In the genomic region with DNA sequence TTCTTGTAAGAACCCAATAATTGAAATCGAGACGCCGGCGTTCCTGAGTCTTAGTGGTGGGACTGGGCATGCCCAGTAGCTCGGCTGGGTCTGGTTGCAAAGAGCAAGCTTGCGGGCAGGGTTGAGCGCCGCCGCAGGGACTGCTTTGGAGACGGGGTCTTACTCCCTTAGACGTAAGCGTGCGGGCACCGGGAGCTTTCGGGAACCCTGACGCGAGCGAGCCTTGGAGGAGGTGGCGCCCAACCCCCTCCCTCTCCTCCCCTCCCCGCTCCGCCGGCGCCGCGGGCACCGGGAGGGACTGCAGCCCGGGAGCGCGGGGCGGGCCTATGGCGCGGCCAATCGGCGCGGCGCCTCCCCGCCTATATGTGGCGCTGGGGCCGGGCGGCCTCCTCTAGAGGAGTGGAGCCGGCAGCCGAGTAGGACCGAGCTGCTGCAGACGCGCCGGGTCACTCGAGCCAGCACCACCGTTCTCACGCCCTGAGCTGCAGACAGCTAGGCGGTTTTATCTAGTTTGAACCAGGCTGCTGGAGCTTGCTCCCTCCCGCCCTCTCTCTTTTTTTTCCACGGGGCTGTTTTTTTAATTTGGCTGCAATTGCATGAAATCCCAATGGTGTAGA, we compare ENCODE assay signal across 8 mouse cellular contexts. TPM values are rescaled to one million over a fixed set of nuclear protein-coding genes. Genes with fewer than 3 reads are reported as not detected.
DNase-seq lines count a peak whose midpoint lies in the region; ATAC-seq and TF ChIP-seq lines count a peak whose summit lies in the region.

No protein-coding gene starts in this region.

- 0 out of 4 replicates have a peak, but pooled peaks cover 0 to 1% of the 10 kb centered on the region in 2 experiments for H3K27me3 ChIP-seq in MEL (ENCODE audit: control insufficient read depth in 1 of 2, insufficient read depth in 2 of 2, low read length in 2 of 2)
- no peaks in the 10 kb centered on the region for H3K27me3 ChIP-seq in forebrain, embryonic 16.5 days (replicated peaks; ENCODE audit: control insufficient read depth, insufficient read depth, low read length)
- no peaks in the 10 kb centered on the region for H3K27me3 ChIP-seq in neural tube, embryonic 15.5 days (replicated peaks)

- H3K4me2 ChIP-seq in forebrain, embryonic 16.5 days (ENCODE audit: low read length) = peak overlapping the region; percentile 89
- peak overlapping the region; percentile 96 for H3K4me2 ChIP-seq in neural tube, embryonic 15.5 days

- no peak; the same call in none of the 2 replicates for TF ChIP-seq RAD21 in MEL (IDR thresholded peaks at IDR 0.05; ENCODE audit: low read depth, low read length)

- H3K4me3 ChIP-seq in MEL (ENCODE audit: control insufficient read depth in 1 of 2, insufficient read depth in 1 of 2, low read depth in 2 of 2, low read length in 2 of 2) = peak overlapping the region; percentile 60 to 89
- H3K4me3 ChIP-seq in forebrain, embryonic 16.5 days (replicated peaks; ENCODE audit: low read length) = peak overlapping the region; percentile 69
- peak overlapping the region; percentile 89 for H3K4me3 ChIP-seq in layer of hippocampus, adult 2 months
- peak overlapping the region; percentile 95 for H3K4me3 ChIP-seq in lung, adult 2 months (replicated peaks; ENCODE audit: extremely low read depth, low read depth, low read length)
- H3K4me3 ChIP-seq in neural tube, embryonic 15.5 days (replicated peaks) = peak overlapping the region; percentile 75

- peak; percentile 94 for ATAC-seq in forebrain, embryonic 16.5 days
- peak; percentile 94 for ATAC-seq in neural tube, embryonic 15.5 days (ENCODE audit: low FRiP score)

- peak overlapping the region; percentile 53 for H3K27ac ChIP-seq in MEL (ENCODE audit: control insufficient read depth, low read depth, low read length)
- peak overlapping the region; percentile 99 for H3K27ac ChIP-seq in forebrain, embryonic 16.5 days (ENCODE audit: low read length)
- H3K27ac ChIP-seq in layer of hippocampus, adult 2 months = peak overlapping the region; percentile 99
- H3K27ac ChIP-seq in neural tube, embryonic 15.5 days (replicated peaks) = peak overlapping the region; percentile 99

- TF ChIP-seq POLR2A in MEL (IDR thresholded peaks at IDR 0.05; ENCODE audit: control insufficient read depth in 1 of 2, insufficient read depth in 1 of 2, low read depth in 1 of 2, low read length in 2 of 2, poor library complexity in 1 of 2) = peak; percentile 87 to 92
- peak; percentile 99 for TF ChIP-seq POLR2A in lung, adult 2 months (IDR thresholded peaks at IDR 0.05; ENCODE audit: borderline replicate concordance, extremely low read depth, low read depth, low read length)

- no peaks in the 10 kb centered on the region; the same call in 1 of the 2 replicates for H3K79me2 ChIP-seq in MEL (ENCODE audit: control insufficient read depth, insufficient read depth, low read length, poor library complexity)

- peak in 1 of 2 experiments; percentile 24; a peak in 1 of 4 replicates for TF ChIP-seq EP300 in MEL (IDR thresholded peaks at IDR 0.05; ENCODE audit: low read depth in 1 of 2, low read length in 2 of 2)

- WGBS in forebrain, embryonic 16.5 days = under 1% methylated on average over 51 of the region's 52 CpGs
- WGBS in lung, adult 2 months = under 1% methylated on average over 52 of the region's 52 CpGs
- under 1% methylated on average over 47 of the region's 52 CpGs for whole genome bisulfite sequencing in neural tube, embryonic 15.5 days

- no peak; a peak in 1 of 6 replicates for TF ChIP-seq CTCF in MEL (IDR thresholded peaks at IDR 0.05 in 2 of 3, conservative IDR thresholded peaks at IDR 0.05 in 1 of 3; ENCODE audit: control insufficient read depth in 1 of 3, insufficient read depth in 1 of 3, low read depth in 2 of 3, low read length in 3 of 3, poor library complexity in 1 of 3, severe bottlenecking in 1 of 3)
- peak; percentile 73 for TF ChIP-seq CTCF in layer of hippocampus, adult 2 months (conservative IDR thresholded peaks at IDR 0.05)
- no peak for TF ChIP-seq CTCF in lung, adult 2 months (IDR thresholded peaks at IDR 0.05; ENCODE audit: insufficient read depth, low read length)

- no peaks in the 10 kb centered on the region for H3K9me3 ChIP-seq in MEL (replicated peaks; ENCODE audit: insufficient read depth, low read length)
- no peaks in the 10 kb centered on the region for H3K9me3 ChIP-seq in forebrain, embryonic 16.5 days (ENCODE audit: control insufficient read depth, low read length)
- no peaks in the 10 kb centered on the region for H3K9me3 ChIP-seq in neural tube, embryonic 15.5 days (replicated peaks)

- intact Hi-C loops in heart, postnatal 36 days (cut with DNase I) = loop anchor here (1.0 to 5.0 kb wide), 6 partner anchors 238 to 448 kb away; no protein-coding TSS in a partner anchor

- peaks cover 0 to 12% of the 10 kb centered on the region in 2 experiments; a peak in 2 of 4 replicates for H3K4me1 ChIP-seq in MEL (ENCODE audit: control insufficient read depth in 1 of 2, insufficient read depth in 2 of 2, low read length in 2 of 2)
- peaks cover 28% of the 10 kb centered on the region for H3K4me1 ChIP-seq in forebrain, embryonic 16.5 days (replicated peaks; ENCODE audit: control insufficient read depth, insufficient read depth, low read length)
- peaks cover 2% of the 10 kb centered on the region for H3K4me1 ChIP-seq in lung, adult 2 months (ENCODE audit: control insufficient read depth, insufficient read depth, low read length)
- H3K4me1 ChIP-seq in neural tube, embryonic 15.5 days = peaks cover 45% of the 10 kb centered on the region

- H3K9ac ChIP-seq in MEL (ENCODE audit: control insufficient read depth, low read depth, low read length, poor library complexity, severe bottlenecking) = peak overlapping the region; percentile 66
- H3K9ac ChIP-seq in forebrain, embryonic 16.5 days (replicated peaks; ENCODE audit: low read depth, low read length) = peak overlapping the region; percentile 92
- H3K9ac ChIP-seq in neural tube, embryonic 15.5 days (replicated peaks) = peak overlapping the region; percentile 96

- peak; percentile 90 for DNase-seq in MEL (ENCODE audit: low read depth, low spot score)
- peak; percentile 94 to 97 for DNase-seq in cerebellum, adult 18-20 months
- DNase-seq in heart, postnatal 36 days = peak; percentile 95 to 97
- peak; percentile 93 to 94 for DNase-seq in layer of hippocampus, adult 2 months (ENCODE audit: low spot score in 2 of 2)
- DNase-seq in lung, adult 2 months = peak; percentile 95
- DNase-seq in testis, postnatal 10 days (ENCODE audit: low spot score) = peak; percentile 95

- peaks cover 0 to 4% of the 10 kb centered on the region in 2 experiments; a peak in 2 of 4 replicates for H3K36me3 ChIP-seq in MEL (ENCODE audit: control insufficient read depth in 1 of 2, insufficient read depth in 2 of 2, low read length in 2 of 2)
- H3K36me3 ChIP-seq in forebrain, embryonic 16.5 days (ENCODE audit: control insufficient read depth, insufficient read depth) = no peaks in the 10 kb centered on the region
- H3K36me3 ChIP-seq in neural tube, embryonic 15.5 days = peaks cover 20% of the 10 kb centered on the region; the same call in 1 of the 2 replicates

TF ChIP-seq in MEL, 35 proteins besides CTCF, POLR2A, EP300 and RAD21 (continues in another document):
- TF ChIP-seq TAL1 (IDR thresholded peaks at IDR 0.05; ENCODE audit: low read length) = peak; percentile 37
- TF ChIP-seq MAX (IDR thresholded peaks at IDR 0.05; ENCODE audit: low read length) = peak; percentile 15; the same call in 1 of the 2 replicates
- peak; percentile 92; the same call in 1 of the 2 replicates for TF ChIP-seq UBTF (IDR thresholded peaks at IDR 0.05; ENCODE audit: borderline replicate concordance, insufficient read depth, low read depth, low read length)
- TF ChIP-seq ZMIZ1 (IDR thresholded peaks at IDR 0.05; ENCODE audit: low read depth, low read length) = peak; percentile 98
- TF ChIP-seq ZC3H11A (IDR thresholded peaks at IDR 0.05; ENCODE audit: low read depth, low read length) = 0 out of 2 replicates have a peak, but pooled peaks have one; percentile 1
- no peak for TF ChIP-seq MAFK (IDR thresholded peaks at IDR 0.05; ENCODE audit: borderline replicate concordance, low read depth, low read length)
- no peak for TF ChIP-seq USF2 (IDR thresholded peaks at IDR 0.05; ENCODE audit: borderline replicate concordance in 1 of 2, insufficient read depth in 1 of 2, low read depth in 1 of 2, low read length in 2 of 2)
- peak; percentile 89 for TF ChIP-seq POLR2AphosphoS2 (IDR thresholded peaks at IDR 0.05; ENCODE audit: low read length)
- no peak for TF ChIP-seq MEF2A (IDR thresholded peaks at IDR 0.05; ENCODE audit: extremely low read depth, insufficient replicate concordance, low read depth, low read length, poor library complexity, severe bottlenecking)
- no peak for TF ChIP-seq GATA1 (IDR thresholded peaks at IDR 0.05; ENCODE audit: low read depth, low read length)
- peak; percentile 11; the same call in 1 of the 2 replicates for TF ChIP-seq MYB (IDR thresholded peaks at IDR 0.05; ENCODE audit: low read depth, low read length)
- TF ChIP-seq ZNF384 (IDR thresholded peaks at IDR 0.05; ENCODE audit: low read depth, low read length) = peak; percentile 82
- peak; percentile 85 for TF ChIP-seq TBP (IDR thresholded peaks at IDR 0.05; ENCODE audit: low read depth, low read length)
- TF ChIP-seq CHD2 (IDR thresholded peaks at IDR 0.05; ENCODE audit: low read length) = no peak
- no peak for TF ChIP-seq JUND (IDR thresholded peaks at IDR 0.05; ENCODE audit: low read depth, low read length)
- no peak for TF ChIP-seq CHD1 (IDR thresholded peaks at IDR 0.05; ENCODE audit: low read depth, low read length)
- 0 out of 2 replicates have a peak, but pooled peaks have one; percentile 23 for TF ChIP-seq MYC (IDR thresholded peaks at IDR 0.05; ENCODE audit: low read depth, low read length)
- no peak for TF ChIP-seq USF1 (IDR thresholded peaks at IDR 0.05; ENCODE audit: low read depth, low read length)
- TF ChIP-seq ETS1 (IDR thresholded peaks at IDR 0.05; ENCODE audit: low read depth, low read length) = no peak; the same call in 1 of the 2 replicates
- peak; percentile 92 for TF ChIP-seq NELFE (IDR thresholded peaks at IDR 0.05; ENCODE audit: low read depth, low read length)
- peak; percentile 73 for TF ChIP-seq TCF12 (IDR thresholded peaks at IDR 0.05; ENCODE audit: low read depth, low read length)
- TF ChIP-seq NRF1 (IDR thresholded peaks at IDR 0.05; ENCODE audit: insufficient read depth, low read depth, low read length, poor library complexity, severe bottlenecking) = peak; percentile 56; the same call in 1 of the 2 replicates

RNA-seq across cellular contexts. Expression of gene Serp2, which starts 52.5 kb away (rescaled TPM):
- total RNA-seq in MEL (2012; rRNA removed) = 0.26 and 0.42 TPM in 2 replicates
- under 1 TPM in 1 of 2 experiments, not detected in 1; 0.56 TPM for polyA plus RNA-seq in MEL (2012; ENCODE audit: insufficient read depth in 1 of 2, insufficient read length in 2 of 2, low read depth in 1 of 2, low replicate concordance in 2 of 2, missing spikeins in 1 of 2)
- polyA plus RNA-seq in forebrain, embryonic 16.5 days (2015; fragmentation: Nextera tagmentation; extraction: Ambion mirVana) = 124 and 163 TPM in 2 replicates
- total RNA-seq in heart, postnatal 36 days (2021) = under 1 TPM; 0.64 to 0.92 TPM
- total RNA-seq in layer of hippocampus, adult 2 months (2021) = 100 to 1,000 TPM; 142 to 158 TPM
- polyA plus RNA-seq in lung, adult 2 months (2012; rRNA removed) = 2.9 and 3.1 TPM in 2 replicates
- polyA plus RNA-seq in neural tube, embryonic 15.5 days (2015; fragmentation: Nextera tagmentation; extraction: Ambion mirVana) = 207 and 245 TPM in 2 replicates

Comparison
In these comparisons a context has a peak if more than half of its experiments do, and no peak if none do; other contexts are left out.
1. Peak in every context shown above with its lines: DNase-seq, ATAC-seq, H3K4me3 ChIP-seq and H3K27ac ChIP-seq.
2. RNA of gene Serp2, which starts 52.5 kb away (polyA plus RNA-seq): 207 to 245 TPM in neural tube, embryonic 15.5 days and 124 to 163 TPM in forebrain, embryonic 16.5 days; 2.9 to 3.1 TPM in lung, adult 2 months and 0.56 TPM in MEL; every median in the first group is over 10 times any median in the second.